Mouse (Mus musculus): ENCODE data around the gene 1110032F04Rik. TPM values are rescaled to one million over a fixed set of nuclear protein-coding genes. Genes with fewer than 3 reads are reported as not detected.
"Not testable (repeated sequence)": the region's sequence is repeated elsewhere in the genome, so short reads cannot be mapped to it uniquely, and the experiment has no call there.

The 1110032F04Rik gene
- polyA plus RNA-seq, 1 experiment = 0.69 TPM

- Histone ChIP-seq H3K4me1 (ENCODE audit: control insufficient read depth, insufficient read depth, low read length) (no peaks in the 10 kb centered on the region), H3K4me3 (replicated peaks; ENCODE audit: extremely low read depth, low read depth, low read length) (no peak overlapping the region)
- 63% methylated on average over 4 of the region's 4 CpGs for WGBS
- DNase-seq = no peak
- no peak for TF ChIP-seq CTCF (IDR thresholded peaks at IDR 0.05; ENCODE audit: insufficient read depth, low read length)
- TF ChIP-seq POLR2A (IDR thresholded peaks at IDR 0.05; ENCODE audit: borderline replicate concordance, extremely low read depth, low read depth, low read length) = no peak
Observed at GRCm38 (mm10) chr3:68840206-68840605, 29.2 kb upstream of the 1110032F04Rik start.

- Histone ChIP-seq H3K4me1 (ENCODE audit: control insufficient read depth, insufficient read depth, low read length) (no peaks in the 10 kb centered on the region), H3K4me3 (replicated peaks; ENCODE audit: extremely low read depth, low read depth, low read length) (no peak overlapping the region)
- DNase-seq = no peak
- 91% methylated on average over 4 of the region's 4 CpGs for WGBS
- TF ChIP-seq POLR2A (IDR thresholded peaks at IDR 0.05; ENCODE audit: borderline replicate concordance, extremely low read depth, low read depth, low read length) (no peak), CTCF (IDR thresholded peaks at IDR 0.05; ENCODE audit: insufficient read depth, low read length) (no peak)
Observed at GRCm38 (mm10) chr3:68844025-68844424, 25.4 kb upstream of the 1110032F04Rik start.

GRCm38 (mm10) chr3:68848323-68848722 lies 21.1 kb upstream of the 1110032F04Rik start:
- Histone ChIP-seq H3K4me3 (replicated peaks; ENCODE audit: extremely low read depth, low read depth, low read length) (no peak overlapping the region), H3K4me1 (ENCODE audit: control insufficient read depth, insufficient read depth, low read length) (no peaks in the 10 kb centered on the region)
- no peak for DNase-seq
- TF ChIP-seq CTCF (IDR thresholded peaks at IDR 0.05; ENCODE audit: insufficient read depth, low read length) = no peak
- WGBS = 61% methylated on average over 3 of the region's 3 CpGs

GRCm38 (mm10) chr3:68852414-68852813 lies 17.0 kb upstream of the 1110032F04Rik start:
- no peak overlapping the region for H3K4me3 ChIP-seq (replicated peaks; ENCODE audit: extremely low read depth, low read depth, low read length)
- 65% methylated on average over 1 of the region's 1 CpGs for WGBS
- DNase-seq = no peak
- TF ChIP-seq POLR2A (IDR thresholded peaks at IDR 0.05; ENCODE audit: borderline replicate concordance, extremely low read depth, low read depth, low read length) = no peak
- no peaks in the 10 kb centered on the region for H3K4me1 ChIP-seq (ENCODE audit: control insufficient read depth, insufficient read depth, low read length)

- WGBS = under 1% methylated on average over 95 of the region's 96 CpGs
- peak; percentile 11 for DNase-seq
- Histone ChIP-seq H3K4me3 (replicated peaks; ENCODE audit: extremely low read depth, low read depth, low read length) (peak overlapping the region; percentile 46), H3K4me1 (ENCODE audit: control insufficient read depth, insufficient read depth, low read length) (0 out of 2 replicates have a peak, but pooled peaks cover 4% of the 10 kb centered on the region)
- TF ChIP-seq CTCF (IDR thresholded peaks at IDR 0.05; ENCODE audit: insufficient read depth, low read length) (no peak), POLR2A (IDR thresholded peaks at IDR 0.05; ENCODE audit: borderline replicate concordance, extremely low read depth, low read depth, low read length) (no peak)
Observed at GRCm38 (mm10) chr3:68869691-68870567, 543 bp downstream of the 1110032F04Rik start.

GRCm38 (mm10) chr3:68870568-68870950 lies 1.2 kb downstream of the 1110032F04Rik start:
- TF ChIP-seq POLR2A (IDR thresholded peaks at IDR 0.05; ENCODE audit: borderline replicate concordance, extremely low read depth, low read depth, low read length) (no peak), CTCF (IDR thresholded peaks at IDR 0.05; ENCODE audit: insufficient read depth, low read length) (no peak)
- 0 out of 2 replicates have a peak, but pooled peaks cover 4% of the 10 kb centered on the region for H3K4me1 ChIP-seq (ENCODE audit: control insufficient read depth, insufficient read depth, low read length)
- no peak overlapping the region for H3K4me3 ChIP-seq (replicated peaks; ENCODE audit: extremely low read depth, low read depth, low read length)
- no peak for DNase-seq
- 13% methylated on average over 15 of the region's 15 CpGs for WGBS

- no peak for TF ChIP-seq POLR2A (IDR thresholded peaks at IDR 0.05; ENCODE audit: borderline replicate concordance, extremely low read depth, low read depth, low read length)
- no peak for TF ChIP-seq CTCF (IDR thresholded peaks at IDR 0.05; ENCODE audit: insufficient read depth, low read length)
- DNase-seq = no peak
- H3K4me1 ChIP-seq (ENCODE audit: control insufficient read depth, insufficient read depth, low read length) = 0 out of 2 replicates have a peak, but pooled peaks cover 4% of the 10 kb centered on the region
- 93% methylated on average over 2 of the region's 2 CpGs for WGBS
- no peak overlapping the region for H3K4me3 ChIP-seq (replicated peaks; ENCODE audit: extremely low read depth, low read depth, low read length)
Observed at GRCm38 (mm10) chr3:68874079-68874478, 4.7 kb downstream of the 1110032F04Rik start.

- Histone ChIP-seq H3K4me3 (replicated peaks; ENCODE audit: extremely low read depth, low read depth, low read length) (no peak overlapping the region), H3K4me1 (ENCODE audit: control insufficient read depth, insufficient read depth, low read length) (no peaks in the 10 kb centered on the region)
- TF ChIP-seq POLR2A (IDR thresholded peaks at IDR 0.05; ENCODE audit: borderline replicate concordance, extremely low read depth, low read depth, low read length) = no peak
- TF ChIP-seq CTCF (IDR thresholded peaks at IDR 0.05; ENCODE audit: insufficient read depth, low read length) = no peak
- 88% methylated on average over 5 of the region's 5 CpGs for WGBS
- no peak for DNase-seq
Observed at GRCm38 (mm10) chr3:68886845-68887244, 17.5 kb downstream of the 1110032F04Rik start.

GRCm38 (mm10) chr3:68895426-68895825 lies 26.0 kb downstream of the 1110032F04Rik start:
- 69% methylated on average over 4 of the region's 4 CpGs for WGBS
- Histone ChIP-seq H3K4me3 (replicated peaks; ENCODE audit: extremely low read depth, low read depth, low read length) (no peak overlapping the region), H3K4me1 (ENCODE audit: control insufficient read depth, insufficient read depth, low read length) (no peaks in the 10 kb centered on the region)
- no peak for DNase-seq
- TF ChIP-seq POLR2A (IDR thresholded peaks at IDR 0.05; ENCODE audit: borderline replicate concordance, extremely low read depth, low read depth, low read length) = no peak

- Histone ChIP-seq H3K4me3 (replicated peaks; ENCODE audit: extremely low read depth, low read depth, low read length) (no peak overlapping the region), H3K4me1 (ENCODE audit: control insufficient read depth, insufficient read depth, low read length) (no peaks in the 10 kb centered on the region)
- WGBS = 88% methylated on average over 5 of the region's 5 CpGs
- no peak for DNase-seq
- TF ChIP-seq POLR2A (IDR thresholded peaks at IDR 0.05; ENCODE audit: borderline replicate concordance, extremely low read depth, low read depth, low read length) = no peak
Observed at GRCm38 (mm10) chr3:68897154-68897553, 27.8 kb downstream of the 1110032F04Rik start.

- H3K4me3 ChIP-seq (replicated peaks; ENCODE audit: extremely low read depth, low read depth, low read length); H3K4me1 ChIP-seq (ENCODE audit: control insufficient read depth, insufficient read depth, low read length); DNase-seq: not testable (repeated sequence)
- 96% methylated on average over 20 of the region's 20 CpGs for WGBS
Observed at GRCm38 (mm10) chr3:68902636-68903035, 33.2 kb downstream of the 1110032F04Rik start.

All from lung, adult 2 months (tissue).